Mouse (Mus musculus) liver, postnatal 0 days (tissue): ENCODE results near the gene Calhm1. TPM values are rescaled to one million over a fixed set of nuclear protein-coding genes. Genes with fewer than 3 reads are reported as not detected.
A peak's percentile ranks its signal among the peaks of the same experiment; 100 is the strongest.

Experiments used
- ATAC-seq: fragments of 200-750 bp; cut with Nextera tagmentation; 2 replicates; pipeline ENCODE4 v1.8.0; 2017; ENCODE audit warnings: mild to moderate bottlenecking, moderate library complexity
- DNase-seq: peaks from one replicate; pipeline ENCODE4 v3.0.0-alpha.2; 2016
- H3K27ac ChIP-seq: fragments of 300-500 bp; sonication (generic); 2 replicates; pipeline ENCODE4 v1.5.1; 2014; ENCODE audit warnings: antibody characterized with exemption, moderate library complexity, mild to moderate bottlenecking, low read depth
- H3K27me3 ChIP-seq: fragments of 300-500 bp; sonication (generic); 2 replicates; pipeline ENCODE4 v1.6.1; 2014; ENCODE audit warnings: low read length, control low read depth, mixed read lengths; ENCODE audit not compliant: insufficient read depth
- H3K36me3 ChIP-seq: fragments of 300-500 bp; sonication (generic); replicated peaks from 2 replicates; pipeline ENCODE4 v1.6.1; 2014; ENCODE audit warnings: mild to moderate bottlenecking, control low read depth, low read length, moderate library complexity, mixed read lengths; ENCODE audit not compliant: insufficient read depth
- H3K4me1 ChIP-seq: fragments of 300-500 bp; sonication (generic); 2 replicates; pipeline ENCODE4 v1.6.1; 2014; ENCODE audit warnings: antibody characterized with exemption, mild to moderate bottlenecking, control low read depth; ENCODE audit not compliant: insufficient read depth
- H3K4me2 ChIP-seq: fragments of 300-500 bp; sonication (generic); 2 replicates; pipeline ENCODE4 v1.6.1; 2014; ENCODE audit warnings: low read depth, mild to moderate bottlenecking, low read length, moderate library complexity, mixed read lengths
- H3K4me3 ChIP-seq: fragments of 300-500 bp; sonication (generic); 2 replicates; pipeline ENCODE4 v1.5.1; 2014; ENCODE audit warnings: low read depth, low read length
- H3K9ac ChIP-seq: fragments of 300-500 bp; sonication (generic); replicated peaks from 2 replicates; pipeline ENCODE4 v1.6.1; 2014; ENCODE audit warnings: mild to moderate bottlenecking, moderate library complexity
- H3K9me3 ChIP-seq: fragments of 300-500 bp; sonication (generic); 2 replicates; pipeline ENCODE4 v1.6.1; 2016; ENCODE audit warnings: mild to moderate bottlenecking, control low read depth, low read length, mixed read lengths
- CTCF ChIP-seq: sonication (generic); IDR thresholded peaks from 2 replicates; pipeline ENCODE4 v1.5.1; 2016; ENCODE audit warnings: antibody characterized with exemption, low read depth
- EP300 ChIP-seq: IDR thresholded peaks from 2 replicates; pipeline ENCODE4 v1.6.1; 2016; ENCODE audit warnings: antibody characterized with exemption, low read depth, mild to moderate bottlenecking
- WGBS: fragments of 180-500 bp; shearing (Covaris S2); extraction: QIAGEN DNeasy Blood & Tissue Kit; methylation state at CpG from one replicate; pipeline ENCODE4 v1.1.7; 2014; ENCODE audit not compliant: insufficient replicate concordance; 5-methylcytosine and 5-hydroxymethylcytosine counted together
- polyA plus RNA-seq: library from polyadenylated mRNA; unstranded; fragments of >200 nt; fragmentation: Nextera tagmentation; extraction: Ambion mirVana; gene quantifications from 2 replicates; pipeline ENCODE4 v1.2.1, GENCODE M21; 2015

Calhm1 gene
- polyA plus RNA-seq, 1 experiment from 2014 or later = not detected

GRCm38 (mm10) chr19:47161669-47162068, 17.6 kb upstream of the Calhm1 start:
- Histone ChIP-seq H3K4me1 (no peaks in the 10 kb centered on the region), H3K9ac (no peak overlapping the region), H3K4me3 (no peak overlapping the region), H3K36me3 (no peaks in the 10 kb centered on the region), H3K27ac (no peak overlapping the region), H3K4me2 (no peak overlapping the region), H3K9me3 (no peaks in the 10 kb centered on the region), H3K27me3 (no peaks in the 10 kb centered on the region)
- DNase-seq = no peak
- WGBS = 53% methylated on average over 4 of the region's 4 CpGs
- no peak for TF ChIP-seq EP300
- no peak for TF ChIP-seq CTCF
- ATAC-seq = no peak

DNA sequence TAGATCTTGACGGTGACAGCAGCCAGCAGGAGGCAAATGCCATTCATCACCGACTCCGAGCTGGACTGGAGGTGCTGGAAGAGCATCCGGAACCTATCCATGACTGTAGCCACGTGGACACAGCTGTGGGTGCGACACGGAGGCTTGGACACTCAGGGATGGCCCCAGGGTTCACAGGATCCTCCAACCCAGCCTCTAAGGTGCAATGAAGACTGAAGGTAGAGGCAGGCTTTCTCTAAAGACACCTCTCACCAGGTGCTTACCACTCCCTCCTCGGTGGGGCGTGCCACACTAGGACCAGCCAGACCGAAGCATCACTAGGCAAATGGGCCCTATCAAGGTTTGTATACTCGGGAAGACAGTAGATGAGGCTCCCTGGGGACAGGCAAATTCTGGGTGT, 13.6 kb upstream of the Calhm1 start, which contains the start of gene Calhm3:
Calhm3 (minus strand) TSS at position 101 of the 400 bp plus-strand sequence.
- Histone ChIP-seq H3K36me3 (no peaks in the 10 kb centered on the region), H3K4me3 (no peak within 1 kb of the TSS), H3K9me3 (no peaks in the 10 kb centered on the region), H3K4me2 (no peak within 1 kb of the TSS), H3K9ac (no peak within 1 kb of the TSS), H3K4me1 (no peaks in the 10 kb centered on the region), H3K27ac (no peak within 1 kb of the TSS), H3K27me3 (no peaks in the 10 kb centered on the region)
- 76% methylated on average over 11 of the region's 11 CpGs for WGBS
- TF ChIP-seq EP300 = no peak
- TF ChIP-seq CTCF = no peak
- DNase-seq (no peak), ATAC-seq (no peak)

- no peaks in the 10 kb centered on the region for H3K9me3 ChIP-seq
- ATAC-seq (no peak), DNase-seq (no peak)
- no peak overlapping the region for H3K4me3 ChIP-seq
- H3K36me3 ChIP-seq = no peaks in the 10 kb centered on the region
- WGBS = 77% methylated on average over 7 of the region's 7 CpGs
- H3K27me3 ChIP-seq = peaks cover 11% of the 10 kb centered on the region; the same call in 1 of the 2 replicates
- TF ChIP-seq CTCF = no peak
- TF ChIP-seq EP300 = no peak
- no peak overlapping the region for H3K27ac ChIP-seq
- peaks cover 2% of the 10 kb centered on the region; the same call in 1 of the 2 replicates for H3K4me1 ChIP-seq
- H3K9ac ChIP-seq = no peak overlapping the region
- H3K4me2 ChIP-seq = no peak overlapping the region
These were observed 9.7 kb upstream of the Calhm1 start for GRCm38 (mm10) chr19:47153767-47154166.

DNA sequence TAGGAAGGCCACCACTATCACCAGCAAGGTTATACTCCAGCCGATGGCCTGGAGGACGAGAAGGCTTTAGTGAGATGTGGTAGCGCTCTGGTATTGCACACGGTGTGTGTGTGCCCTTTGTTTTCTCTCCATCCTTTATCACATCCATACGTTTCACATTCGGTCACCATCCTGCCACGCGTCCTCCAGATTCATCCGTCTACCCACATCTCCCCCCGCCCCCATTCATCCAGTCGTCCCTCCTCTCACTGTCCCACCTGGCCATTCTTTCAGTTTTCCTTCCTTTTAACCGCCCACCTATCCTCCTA, 8.0 kb upstream of the Calhm1 start:
- no peak for DNase-seq
- H3K27ac ChIP-seq = no peak overlapping the region
- no peak overlapping the region for H3K4me2 ChIP-seq
- peaks cover 2% of the 10 kb centered on the region; the same call in 1 of the 2 replicates for H3K4me1 ChIP-seq
- H3K4me3 ChIP-seq = no peak overlapping the region
- H3K27me3 ChIP-seq = peaks cover 11% of the 10 kb centered on the region; the same call in 1 of the 2 replicates
- WGBS = 65% methylated on average over 12 of the region's 12 CpGs
- no peak for ATAC-seq
- no peaks in the 10 kb centered on the region for H3K36me3 ChIP-seq
- TF ChIP-seq EP300 (no peak), CTCF (no peak)
- H3K9ac ChIP-seq = no peak overlapping the region
- H3K9me3 ChIP-seq = no peaks in the 10 kb centered on the region

DNA sequence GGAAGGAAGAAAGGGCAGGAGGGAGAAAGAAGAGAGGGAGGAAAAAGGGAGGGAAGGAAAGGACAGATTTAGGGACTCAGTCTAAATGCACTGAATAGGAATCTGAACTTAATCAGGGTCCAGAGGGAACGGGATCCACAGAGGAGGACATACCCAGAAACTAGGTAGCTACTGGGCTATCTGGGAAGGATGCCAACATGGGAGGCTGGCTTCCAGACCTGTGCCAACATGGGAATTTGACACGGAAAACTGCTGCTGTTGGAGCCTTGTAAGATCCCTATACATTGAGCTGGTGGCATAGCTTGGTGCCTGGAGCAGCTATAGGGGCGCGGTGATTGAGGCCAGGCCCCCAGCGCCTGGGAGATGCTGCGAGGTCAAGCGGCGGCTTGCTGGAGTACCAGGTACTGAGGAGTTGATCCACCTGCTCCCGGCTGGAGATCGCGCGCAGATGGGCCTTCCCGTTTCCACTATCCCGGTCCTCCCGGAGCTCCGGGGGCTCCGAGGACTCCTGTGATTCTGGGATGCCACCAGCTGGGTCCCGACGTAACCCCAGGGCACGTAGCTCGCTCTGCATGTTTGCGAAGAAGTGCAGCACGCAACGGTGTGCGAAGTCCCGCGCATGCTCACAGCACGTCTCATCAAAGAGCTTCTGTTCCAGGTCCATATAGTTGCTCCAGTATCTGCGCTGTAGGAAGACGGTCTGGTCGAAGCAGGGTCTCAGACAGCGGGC, 7.4 kb upstream of the Calhm1 start:
- peak overlapping the region; percentile 38; the same call in 1 of the 2 replicates for H3K4me2 ChIP-seq
- ATAC-seq (no peak), DNase-seq (no peak)
- no peak overlapping the region for H3K9ac ChIP-seq
- H3K27ac ChIP-seq = no peak overlapping the region
- H3K4me3 ChIP-seq = no peak overlapping the region
- peaks cover 11% of the 10 kb centered on the region; the same call in 1 of the 2 replicates for H3K27me3 ChIP-seq
- peaks cover 2% of the 10 kb centered on the region; the same call in 1 of the 2 replicates for H3K4me1 ChIP-seq
- no peaks in the 10 kb centered on the region for H3K36me3 ChIP-seq
- H3K9me3 ChIP-seq = no peaks in the 10 kb centered on the region
- TF ChIP-seq CTCF (no peak), EP300 (no peak)
- 33% methylated on average over 32 of the region's 32 CpGs for WGBS

GRCm38 (mm10) chr19:47149854-47150253, 5.8 kb upstream of the Calhm1 start:
- peak; percentile 52 for DNase-seq
- Histone ChIP-seq H3K4me1 (peaks cover 2% of the 10 kb centered on the region; the same call in 1 of the 2 replicates), H3K36me3 (no peaks in the 10 kb centered on the region), H3K4me3 (no peak overlapping the region), H3K27ac (no peak overlapping the region), H3K9me3 (no peaks in the 10 kb centered on the region), H3K4me2 (no peak overlapping the region), H3K27me3 (peaks cover 11% of the 10 kb centered on the region; the same call in 1 of the 2 replicates), H3K9ac (no peak overlapping the region)
- ATAC-seq = peak; percentile 89
- TF ChIP-seq EP300 (no peak), CTCF (no peak)
- whole genome bisulfite sequencing = 45% methylated on average over 3 of the region's 4 CpGs
